Mouse (Mus musculus) limb, embryonic 15.5 days (tissue): ENCODE measurements around the gene Fgd3. TPM values are rescaled to one million over a fixed set of nuclear protein-coding genes. Genes with fewer than 3 reads are reported as not detected.

Source experiments
- ATAC-seq: fragments of 200-750 bp; cut with Nextera tagmentation; 2 replicates; pipeline ENCODE4 v1.8.0; 2017; ENCODE audit warnings: low read depth, moderate TSS enrichment; ENCODE audit not compliant: insufficient number of reproducible peaks, low FRiP score, low TSS enrichment
- H3K27ac ChIP-seq: fragments of 300-500 bp; sonication (generic); 2 replicates; pipeline ENCODE4 v1.5.1; 2015; ENCODE audit warnings: moderate library complexity, mild to moderate bottlenecking, inconsistent platforms
- H3K27me3 ChIP-seq: fragments of 300-500 bp; sonication (generic); 2 replicates; pipeline ENCODE4 v1.6.1; 2015; ENCODE audit warnings: inconsistent platforms
- H3K36me3 ChIP-seq: fragments of 300-500 bp; sonication (generic); 2 replicates; pipeline ENCODE4 v1.6.1; 2015; ENCODE audit warnings: inconsistent platforms
- H3K4me1 ChIP-seq: fragments of 300-500 bp; sonication (generic); 2 replicates; pipeline ENCODE4 v1.6.1; 2015; ENCODE audit warnings: inconsistent platforms
- H3K4me2 ChIP-seq: fragments of 300-500 bp; sonication (generic); 2 replicates; pipeline ENCODE4 v1.6.1; 2015; ENCODE audit warnings: mild to moderate bottlenecking, inconsistent platforms
- H3K4me3 ChIP-seq: fragments of 300-500 bp; sonication (generic); 2 replicates; pipeline ENCODE4 v1.5.1; 2015; ENCODE audit warnings: mild to moderate bottlenecking, inconsistent platforms
- H3K9ac ChIP-seq: fragments of 300-500 bp; sonication (generic); 2 replicates; pipeline ENCODE4 v1.6.1; 2015; ENCODE audit warnings: inconsistent platforms
- H3K9me3 ChIP-seq: fragments of 300-500 bp; sonication (generic); 2 replicates; pipeline ENCODE4 v1.6.1; 2016; ENCODE audit warnings: inconsistent platforms
- WGBS: fragments of 180-500 bp; shearing (Covaris S2); methylation state at CpG from one replicate; pipeline ENCODE4 v1.1.7; 2015; 5-methylcytosine and 5-hydroxymethylcytosine counted together
- polyA plus RNA-seq: library from polyadenylated mRNA; unstranded; fragments of >200 nt; fragmentation: Nextera tagmentation; extraction: Ambion mirVana; gene quantifications from 2 replicates; pipeline ENCODE4 v1.2.1, GENCODE M21; 2015

Fgd3 gene
- polyA plus RNA-seq, 1 experiment from 2014 or later, result 0.40 TPM

- Histone ChIP-seq H3K4me2 (no peak overlapping the region), H3K4me3 (no peak overlapping the region), H3K4me1 (peaks cover 3% of the 10 kb centered on the region), H3K36me3 (no peaks in the 10 kb centered on the region), H3K9me3 (no peaks in the 10 kb centered on the region), H3K9ac (no peak overlapping the region), H3K27me3 (peaks cover 13% of the 10 kb centered on the region), H3K27ac (no peak overlapping the region)
- 65% methylated on average over 9 of the region's 9 CpGs for WGBS
- no peak for ATAC-seq
These were observed 77.6 kb downstream of the Fgd3 start for GRCm38 (mm10) chr13:49242321-49243065.

- Histone ChIP-seq H3K4me1 (0 out of 2 replicates have a peak, but pooled peaks cover 1% of the 10 kb centered on the region), H3K36me3 (no peaks in the 10 kb centered on the region), H3K4me3 (no peak overlapping the region), H3K27ac (no peak overlapping the region), H3K9ac (no peak overlapping the region), H3K27me3 (no peaks in the 10 kb centered on the region), H3K9me3 (no peaks in the 10 kb centered on the region), H3K4me2 (no peak overlapping the region)
- no peak for ATAC-seq
- WGBS, result 91% methylated on average over 8 of the region's 8 CpGs
These were observed 81.4 kb downstream of the Fgd3 start for GRCm38 (mm10) chr13:49238737-49239136.

GRCm38 (mm10) chr13:49237617-49238016, 82.5 kb downstream of the Fgd3 start:
- H3K4me3 ChIP-seq, result no peak overlapping the region
- H3K9me3 ChIP-seq, result no peaks in the 10 kb centered on the region
- no peak for ATAC-seq
- no peaks in the 10 kb centered on the region for H3K36me3 ChIP-seq
- 90% methylated on average over 8 of the region's 8 CpGs for WGBS
- H3K4me2 ChIP-seq, result no peak overlapping the region
- 0 out of 2 replicates have a peak, but pooled peaks cover 3% of the 10 kb centered on the region for H3K4me1 ChIP-seq
- no peaks in the 10 kb centered on the region for H3K27me3 ChIP-seq
- no peak overlapping the region for H3K27ac ChIP-seq
- no peak overlapping the region for H3K9ac ChIP-seq

GRCm38 (mm10) chr13:49234711-49235110, 85.4 kb downstream of the Fgd3 start:
- WGBS, result 90% methylated on average over 4 of the region's 4 CpGs
- Histone ChIP-seq H3K27ac (no peak overlapping the region), H3K36me3 (no peaks in the 10 kb centered on the region), H3K9ac (no peak overlapping the region), H3K27me3 (no peaks in the 10 kb centered on the region), H3K4me3 (no peak overlapping the region), H3K4me2 (no peak overlapping the region), H3K4me1 (0 out of 2 replicates have a peak, but pooled peaks cover 3% of the 10 kb centered on the region), H3K9me3 (no peaks in the 10 kb centered on the region)
- no peak for ATAC-seq

- H3K27me3 ChIP-seq, result no peaks in the 10 kb centered on the region
- H3K4me2 ChIP-seq, result no peak overlapping the region
- no peak for ATAC-seq
- H3K4me1 ChIP-seq, result 0 out of 2 replicates have a peak, but pooled peaks cover 3% of the 10 kb centered on the region
- H3K4me3 ChIP-seq, result no peak overlapping the region
- no peak overlapping the region for H3K27ac ChIP-seq
- no peaks in the 10 kb centered on the region for H3K9me3 ChIP-seq
- no peaks in the 10 kb centered on the region for H3K36me3 ChIP-seq
- 77% methylated on average over 8 of the region's 8 CpGs for WGBS
- no peak overlapping the region for H3K9ac ChIP-seq
These were observed 86.1 kb downstream of the Fgd3 start for GRCm38 (mm10) chr13:49233792-49234572.

- no peak for ATAC-seq
- H3K4me1 ChIP-seq, result peaks cover 2% of the 10 kb centered on the region; the same call in 1 of the 2 replicates
- H3K27ac ChIP-seq, result no peak overlapping the region
These were observed 94.5 kb downstream of the Fgd3 start for GRCm38 (mm10) chr13:49225633-49226032.

GRCm38 (mm10) chr13:49225159-49225558, 95.0 kb downstream of the Fgd3 start:
- no peak overlapping the region for H3K4me2 ChIP-seq
- 0 out of 2 replicates have a peak, but pooled peaks cover 3% of the 10 kb centered on the region for H3K27me3 ChIP-seq
- WGBS, result 57% methylated on average over 3 of the region's 3 CpGs
- no peak overlapping the region for H3K4me3 ChIP-seq
- no peaks in the 10 kb centered on the region for H3K36me3 ChIP-seq
- peaks cover 2% of the 10 kb centered on the region; the same call in 1 of the 2 replicates for H3K4me1 ChIP-seq
- no peak overlapping the region for H3K9ac ChIP-seq
- no peaks in the 10 kb centered on the region for H3K9me3 ChIP-seq
- H3K27ac ChIP-seq, result no peak overlapping the region
- ATAC-seq, result no peak

More at GRCm38 (mm10) chr13:49225633-49226032, 94.5 kb downstream of the Fgd3 start:
- 0 out of 2 replicates have a peak, but pooled peaks cover 3% of the 10 kb centered on the region for H3K27me3 ChIP-seq
- H3K36me3 ChIP-seq, result no peaks in the 10 kb centered on the region
- H3K9ac ChIP-seq, result no peak overlapping the region
- H3K9me3 ChIP-seq, result no peaks in the 10 kb centered on the region
- no peak overlapping the region for H3K4me3 ChIP-seq
- no peak overlapping the region for H3K4me2 ChIP-seq
- 41% methylated on average over 4 of the region's 4 CpGs for WGBS

- no peaks in the 10 kb centered on the region for H3K36me3 ChIP-seq
- H3K27me3 ChIP-seq, result 0 out of 2 replicates have a peak, but pooled peaks cover 3% of the 10 kb centered on the region
- no peak overlapping the region for H3K9ac ChIP-seq
- H3K4me1 ChIP-seq, result peaks cover 2% of the 10 kb centered on the region; the same call in 1 of the 2 replicates
- H3K9me3 ChIP-seq, result no peaks in the 10 kb centered on the region
- 25% methylated on average over 6 of the region's 6 CpGs for WGBS
- H3K4me3 ChIP-seq, result no peak overlapping the region
- no peak for ATAC-seq
- no peak overlapping the region for H3K27ac ChIP-seq
- H3K4me2 ChIP-seq, result peak overlapping the region; percentile 19; the same call in 1 of the 2 replicates
These were observed 95.4 kb downstream of the Fgd3 start for GRCm38 (mm10) chr13:49224729-49225128.

GRCm38 (mm10) chr13:49224314-49224713, 95.8 kb downstream of the Fgd3 start:
- ATAC-seq, result no peak
- Histone ChIP-seq H3K9me3 (no peaks in the 10 kb centered on the region), H3K9ac (no peak overlapping the region), H3K4me3 (no peak overlapping the region), H3K36me3 (no peaks in the 10 kb centered on the region), H3K27ac (no peak overlapping the region), H3K4me1 (peaks cover 2% of the 10 kb centered on the region; the same call in 1 of the 2 replicates), H3K4me2 (peak overlapping the region; percentile 19; the same call in 1 of the 2 replicates), H3K27me3 (0 out of 2 replicates have a peak, but pooled peaks cover 3% of the 10 kb centered on the region)
- 10% methylated on average over 10 of the region's 10 CpGs for WGBS

- Histone ChIP-seq H3K9ac (no peak overlapping the region), H3K4me2 (no peak overlapping the region), H3K4me1 (peaks cover 12% of the 10 kb centered on the region), H3K27ac (no peak overlapping the region), H3K27me3 (0 out of 2 replicates have a peak, but pooled peaks cover under 1% of the 10 kb centered on the region), H3K4me3 (no peak overlapping the region), H3K9me3 (no peaks in the 10 kb centered on the region), H3K36me3 (no peaks in the 10 kb centered on the region)
- ATAC-seq, result no peak
- WGBS, result 19% methylated on average over 5 of the region's 5 CpGs
These were observed 99.2 kb downstream of the Fgd3 start for GRCm38 (mm10) chr13:49220912-49221311.

GRCm38 (mm10) chr13:49219367-49219766, 100.7 kb downstream of the Fgd3 start:
- no peak for ATAC-seq
- no peak overlapping the region for H3K27ac ChIP-seq
- 80% methylated on average over 4 of the region's 4 CpGs for WGBS
- H3K4me2 ChIP-seq, result no peak overlapping the region
- peaks cover 22% of the 10 kb centered on the region for H3K4me1 ChIP-seq
- H3K27me3 ChIP-seq, result no peaks in the 10 kb centered on the region
- H3K9ac ChIP-seq, result no peak overlapping the region
- H3K4me3 ChIP-seq, result no peak overlapping the region
- no peaks in the 10 kb centered on the region for H3K36me3 ChIP-seq
- H3K9me3 ChIP-seq, result no peaks in the 10 kb centered on the region

- whole genome bisulfite sequencing, result 53% methylated on average over 3 of the region's 3 CpGs
- ATAC-seq, result no peak
- no peak overlapping the region for H3K4me3 ChIP-seq
These were observed 101.5 kb downstream of the Fgd3 start for GRCm38 (mm10) chr13:49218651-49219050.

More at GRCm38 (mm10) chr13:49218651-49219050, 101.5 kb downstream of the Fgd3 start:
- no peaks in the 10 kb centered on the region for H3K9me3 ChIP-seq
- H3K4me2 ChIP-seq, result no peak overlapping the region
- H3K27me3 ChIP-seq, result no peaks in the 10 kb centered on the region
- H3K27ac ChIP-seq, result no peak overlapping the region
- H3K9ac ChIP-seq, result no peak overlapping the region
- H3K36me3 ChIP-seq, result no peaks in the 10 kb centered on the region
- H3K4me1 ChIP-seq, result peaks cover 27% of the 10 kb centered on the region
